Mouse (Mus musculus) CH12.LX (cell line): Measurements from ENCODE around the gene Rps5. TPM values are rescaled to one million over a fixed set of nuclear protein-coding genes. Genes with fewer than 3 reads are reported as not detected.
A peak's percentile ranks its signal among the peaks of the same experiment; 100 is the strongest.

Experiments
- DNase-seq: peaks from one replicate; pipeline ENCODE4 v3.0.0-alpha.2; 2013; ENCODE audit errors: extremely low read depth
- H3K27ac ChIP-seq: 2 replicates; pipeline ENCODE4 v1.5.1; 2012; ENCODE audit warnings: low read depth, mild to moderate bottlenecking, control low read depth, moderate library complexity; ENCODE audit not compliant: insufficient read depth
- H3K27me3 ChIP-seq: replicated peaks from 2 replicates; pipeline ENCODE3; 2012; ENCODE audit warnings: inconsistent platforms
- H3K36me3 ChIP-seq, 2 experiments: replicated peaks in 1 of 2; 2 replicates each; pipeline versions ENCODE3 to v1.6.1; 2012; ENCODE audit warnings: inconsistent platforms in 1 of 2, low read length in 1 of 2, mild to moderate bottlenecking in 1 of 2, mixed read lengths in 1 of 2, moderate library complexity in 1 of 2; ENCODE audit not compliant: control insufficient read depth in 1 of 2, insufficient read depth in 1 of 2
- H3K4me1 ChIP-seq, 2 experiments: 2 replicates each; pipeline ENCODE4 v1.6.1; 2012; ENCODE audit warnings: inconsistent platforms in 1 of 2, moderate library complexity in 1 of 2; ENCODE audit not compliant: insufficient read depth in 2 of 2, control insufficient read depth in 1 of 2
- H3K4me2 ChIP-seq: 2 replicates; pipeline ENCODE4 v1.6.1; 2012; ENCODE audit warnings: low read depth, mild to moderate bottlenecking, control low read depth; ENCODE audit not compliant: poor library complexity, insufficient read depth, severe bottlenecking
- H3K4me3 ChIP-seq, 3 experiments: fragments of 150-350 bp in 1 of 3; sonication (generic) in 1 of 3; replicated peaks in 1 of 3; 2 replicates each; pipeline versions ENCODE3 to v1.5.1; 2011 to 2012; ENCODE audit warnings: low read depth in 2 of 3, low read length in 2 of 3, mild to moderate bottlenecking in 2 of 3, moderate library complexity in 2 of 3, control low read depth in 1 of 3, improper control_type of control experiment in 1 of 3, inconsistent platforms in 1 of 3, mixed read lengths in 1 of 3; ENCODE audit not compliant: poor library complexity in 1 of 3
- H3K79me2 ChIP-seq: replicated peaks from 2 replicates; pipeline ENCODE4 v1.6.1; 2012; ENCODE audit warnings: mild to moderate bottlenecking, moderate library complexity; ENCODE audit not compliant: control insufficient read depth, poor library complexity, insufficient read depth, severe bottlenecking; ENCODE audit errors: extremely low read depth
- H3K9ac ChIP-seq: 2 replicates; pipeline ENCODE4 v1.6.1; 2012; ENCODE audit warnings: low read depth, mild to moderate bottlenecking, control low read depth, moderate library complexity; ENCODE audit not compliant: insufficient read depth
- H3K9me3 ChIP-seq: replicated peaks from 2 replicates; pipeline ENCODE3; 2012; ENCODE audit warnings: low read length, inconsistent platforms, mixed read lengths
- BHLHE40 ChIP-seq: IDR thresholded peaks from 2 replicates; pipeline ENCODE4 v1.6.1; 2011; ENCODE audit warnings: mild to moderate bottlenecking, low read depth, low read length, improper control_type of control experiment
- CHD1 ChIP-seq: IDR thresholded peaks from 2 replicates; pipeline ENCODE4 v1.6.1; 2012; ENCODE audit warnings: low read depth, low read length, improper control_type of control experiment, inconsistent platforms
- CHD2 ChIP-seq: IDR thresholded peaks from 2 replicates; pipeline ENCODE4 v1.6.1; 2011; ENCODE audit warnings: low read length, improper control_type of control experiment
- CTCF ChIP-seq, 2 experiments: IDR thresholded peaks in 1 of 2; conservative IDR thresholded peaks in 1 of 2; 2 replicates each; pipeline ENCODE4 v1.5.1; 2011 to 2012; ENCODE audit warnings: low read depth in 2 of 2, low read length in 2 of 2, improper control_type of control experiment in 1 of 2, inconsistent platforms in 1 of 2, mild to moderate bottlenecking in 1 of 2, moderate library complexity in 1 of 2
- E2F4 ChIP-seq: IDR thresholded peaks from 2 replicates; pipeline ENCODE4 v1.6.1; 2011; ENCODE audit warnings: low read depth, low read length, improper control_type of control experiment; ENCODE audit not compliant: insufficient replicate concordance
- ELF1 ChIP-seq: IDR thresholded peaks from 2 replicates; pipeline ENCODE4 v1.6.1; 2014; ENCODE audit warnings: low read depth, mild to moderate bottlenecking, inconsistent platforms, low read length, improper control_type of control experiment
- EP300 ChIP-seq: IDR thresholded peaks from 2 replicates; pipeline ENCODE4 v1.6.1; 2011; ENCODE audit warnings: low read length, improper control_type of control experiment
- ETS1 ChIP-seq: conservative IDR thresholded peaks from 2 replicates; pipeline ENCODE4 v1.6.1; 2012; ENCODE audit warnings: low read depth, mild to moderate bottlenecking, inconsistent platforms, low read length, improper control_type of control experiment, moderate library complexity
- GABPA ChIP-seq: IDR thresholded peaks from 2 replicates; pipeline ENCODE4 v1.6.1; 2012; ENCODE audit warnings: low read depth, low read length, improper control_type of control experiment, inconsistent platforms; ENCODE audit not compliant: insufficient replicate concordance
- HCFC1 ChIP-seq: IDR thresholded peaks from 2 replicates; pipeline ENCODE4 v1.6.1; 2012; ENCODE audit warnings: low read depth, mild to moderate bottlenecking, inconsistent platforms, low read length, improper control_type of control experiment
- IRF4 ChIP-seq: IDR thresholded peaks from 2 replicates; pipeline ENCODE4 v1.6.1; 2014; ENCODE audit warnings: low read depth, mild to moderate bottlenecking, inconsistent platforms, low read length, improper control_type of control experiment
- JUN ChIP-seq: IDR thresholded peaks from 2 replicates; pipeline ENCODE4 v1.6.1; 2011; ENCODE audit warnings: low read depth, mild to moderate bottlenecking, low read length, improper control_type of control experiment, moderate library complexity; ENCODE audit not compliant: insufficient read depth
- JUND ChIP-seq: conservative IDR thresholded peaks from 2 replicates; pipeline ENCODE4 v1.6.1; 2011; ENCODE audit warnings: low read depth, low read length, improper control_type of control experiment
- KAT2A ChIP-seq: IDR thresholded peaks from 2 replicates; pipeline ENCODE4 v1.6.1; 2012; ENCODE audit warnings: low read length, improper control_type of control experiment, inconsistent platforms; ENCODE audit not compliant: insufficient replicate concordance
- MAFK ChIP-seq: IDR thresholded peaks from 2 replicates; pipeline ENCODE4 v1.6.1; 2011; ENCODE audit warnings: low read length, improper control_type of control experiment; ENCODE audit not compliant: insufficient replicate concordance
- MAX ChIP-seq: IDR thresholded peaks from 2 replicates; pipeline ENCODE4 v1.6.1; 2011; ENCODE audit warnings: low read length, improper control_type of control experiment
- MAZ ChIP-seq: IDR thresholded peaks from 2 replicates; pipeline ENCODE4 v1.6.1; 2012; ENCODE audit warnings: low read depth, mild to moderate bottlenecking, inconsistent platforms, low read length, improper control_type of control experiment, moderate library complexity
- MEF2A ChIP-seq: IDR thresholded peaks from 2 replicates; pipeline ENCODE4 v1.6.1; 2014; ENCODE audit warnings: low read depth, mild to moderate bottlenecking, inconsistent platforms, low read length, improper control_type of control experiment, borderline replicate concordance
- MXI1 ChIP-seq: IDR thresholded peaks from 2 replicates; pipeline ENCODE4 v1.6.1; 2011; ENCODE audit warnings: mild to moderate bottlenecking, low read depth, low read length, improper control_type of control experiment
- MYC ChIP-seq: IDR thresholded peaks from 2 replicates; pipeline ENCODE4 v1.6.1; 2011; ENCODE audit warnings: low read depth, mild to moderate bottlenecking, improper control_type of control experiment, low read length
- NELFE ChIP-seq: IDR thresholded peaks from 2 replicates; pipeline ENCODE4 v1.6.1; 2011; ENCODE audit warnings: low read depth, low read length, improper control_type of control experiment
- NRF1 ChIP-seq: IDR thresholded peaks from 2 replicates; pipeline ENCODE4 v1.6.1; 2014; ENCODE audit warnings: low read depth, mild to moderate bottlenecking, inconsistent platforms, low read length, improper control_type of control experiment, moderate library complexity
- PAX5 ChIP-seq: IDR thresholded peaks from 2 replicates; pipeline ENCODE4 v1.6.1; 2012; ENCODE audit warnings: low read length, inconsistent platforms, mixed read lengths
- POLR2A ChIP-seq: IDR thresholded peaks from 2 replicates; pipeline ENCODE4 v1.6.1; 2011; ENCODE audit warnings: low read depth, mild to moderate bottlenecking, improper control_type of control experiment, low read length
- POLR2AphosphoS2 ChIP-seq: IDR thresholded peaks from 2 replicates; pipeline ENCODE4 v1.6.1; 2011; ENCODE audit warnings: low read depth, low read length, improper control_type of control experiment
- RAD21 ChIP-seq: IDR thresholded peaks from 2 replicates; pipeline ENCODE4 v1.6.1; 2011; ENCODE audit warnings: low read depth, mild to moderate bottlenecking, low read length, improper control_type of control experiment, moderate library complexity
- RCOR1 ChIP-seq: conservative IDR thresholded peaks from 2 replicates; pipeline ENCODE4 v1.6.1; 2012; ENCODE audit warnings: low read depth, mild to moderate bottlenecking, inconsistent platforms, low read length, improper control_type of control experiment
- SIN3A ChIP-seq: IDR thresholded peaks from 2 replicates; pipeline ENCODE4 v1.6.1; 2012; ENCODE audit warnings: low read length, improper control_type of control experiment, inconsistent platforms
- SMC3 ChIP-seq: IDR thresholded peaks from 2 replicates; pipeline ENCODE4 v1.6.1; 2011; ENCODE audit warnings: low read depth, low read length, improper control_type of control experiment
- TBP ChIP-seq: conservative IDR thresholded peaks from 2 replicates; pipeline ENCODE4 v1.6.1; 2011; ENCODE audit warnings: low read depth, low read length, improper control_type of control experiment
- TCF12 ChIP-seq: IDR thresholded peaks from 2 replicates; pipeline ENCODE4 v1.6.1; 2014; ENCODE audit warnings: low read depth, mild to moderate bottlenecking, inconsistent platforms, low read length, improper control_type of control experiment
- UBTF ChIP-seq: IDR thresholded peaks from 2 replicates; pipeline ENCODE4 v1.6.1; 2012; ENCODE audit warnings: low read depth, mild to moderate bottlenecking, inconsistent platforms, low read length, improper control_type of control experiment, moderate library complexity
- USF1 ChIP-seq: IDR thresholded peaks from 2 replicates; pipeline ENCODE4 v1.6.1; 2014; ENCODE audit warnings: low read depth, mild to moderate bottlenecking, inconsistent platforms, low read length, improper control_type of control experiment
- USF2 ChIP-seq: conservative IDR thresholded peaks from 2 replicates; pipeline ENCODE4 v1.6.1; 2011; ENCODE audit warnings: low read depth, low read length, improper control_type of control experiment
- ZC3H11A ChIP-seq: IDR thresholded peaks from 2 replicates; pipeline ENCODE4 v1.6.1; 2012; ENCODE audit warnings: low read depth, mild to moderate bottlenecking, inconsistent platforms, low read length, improper control_type of control experiment
- ZKSCAN1 ChIP-seq: IDR thresholded peaks from 2 replicates; pipeline ENCODE4 v1.6.1; 2012; ENCODE audit warnings: low read depth, inconsistent platforms, low read length, improper control_type of control experiment, borderline replicate concordance
- ZMIZ1 ChIP-seq: IDR thresholded peaks from 2 replicates; pipeline ENCODE4 v1.6.1; 2012; ENCODE audit warnings: low read depth, mild to moderate bottlenecking, inconsistent platforms, low read length, improper control_type of control experiment
- ZNF384 ChIP-seq: IDR thresholded peaks from 2 replicates; pipeline ENCODE4 v1.6.1; 2012; ENCODE audit warnings: low read depth, low read length, improper control_type of control experiment, inconsistent platforms
- dilution Hi-C: fragments of 300-500 bp; cut with MboI; formaldehyde crosslinking; loops from 2 replicates; pipeline ENCODE4 v1.14.3; 2020; ENCODE audit warnings: low sequenced_read_pairs; ENCODE audit not compliant: extremely low pct_unique_long_range_greater_than_20kb, extremely low pct_ligation_motif_present
- in situ Hi-C: fragments of 300-500 bp; cut with MboI; formaldehyde crosslinking; loops from 3 replicates; pipeline ENCODE4 v1.14.3; 2019; ENCODE audit warnings: low sequenced_read_pairs, low pct_ligation_motif_present, low pct_unique_long_range_greater_than_20kb, mixed read lengths
- polyA plus RNA-seq: library from polyadenylated mRNA; unstranded; fragments of >175 nt; gene quantifications from 2 replicates; pipeline ENCODE4 v1.2.1, GENCODE M21; 2012; ENCODE audit warnings: low read depth; ENCODE audit not compliant: insufficient read length
- total RNA-seq, 2 experiments: library from RNA; depleted of rRNA; stranded (reverse); fragments of 300-350 nt in 1 of 2; fragments of >200 nt in 1 of 2; gene quantifications; 2 replicates each; pipeline ENCODE4 v1.2.3; 2012 to 2014

Rps5 gene
- total and polyA plus RNA-seq, 3 experiments, result 2,088 to 4,293 (median 4,026) TPM

GRCm38 (mm10) chr7:12897655-12898410 lies 24.3 kb upstream of the Rps5 start, which contains the start of gene Zscan22:
Gene Zscan22 (plus strand): TSS chr7:12897815.
- Histone ChIP-seq H3K36me3 (peaks cover 3 to 19% of the 10 kb centered on the region in 2 experiments), H3K4me2 (peak within 1 kb of the TSS; percentile 30), H3K79me2 (peaks cover 11% of the 10 kb centered on the region), H3K9me3 (no peaks in the 10 kb centered on the region), H3K4me3 (peak within 1 kb of the TSS; percentile 59 to 84 (median 70)), H3K27me3 (no peaks in the 10 kb centered on the region), H3K27ac (no peak within 1 kb of the TSS), H3K4me1 (peaks cover 5 to 17% of the 10 kb centered on the region in 2 experiments; a peak in 3 of 4 replicates), H3K9ac (peak within 1 kb of the TSS; percentile 16)
- DNase-seq, result peak; percentile 96
- no peak for TF ChIP-seq CHD1
- TF ChIP-seq ZNF384, result no peak
- peak; percentile 75 for TF ChIP-seq SIN3A
- no peak for TF ChIP-seq CTCF (conservative IDR thresholded peaks at IDR 0.05 in 1 of 2, IDR thresholded peaks at IDR 0.05 in 1 of 2; ENCODE audit: low read depth in 2 of 2, low read length in 2 of 2)
- peak; percentile 100 for TF ChIP-seq HCFC1
- no peak for TF ChIP-seq PAX5
- peak; percentile 94; the same call in 1 of the 2 replicates for TF ChIP-seq GABPA
- TF ChIP-seq MAFK, result no peak
- TF ChIP-seq EP300, result no peak
- peak; percentile 87 for TF ChIP-seq CHD2
- no peak for TF ChIP-seq ZC3H11A
- TF ChIP-seq NRF1, result peak; percentile 83
- peak; percentile 100 for TF ChIP-seq KAT2A
- no peak for TF ChIP-seq JUN
- no peak; the same call in 1 of the 2 replicates for TF ChIP-seq POLR2AphosphoS2
- TF ChIP-seq JUND, result no peak
- peak; percentile 70; the same call in 1 of the 2 replicates for TF ChIP-seq POLR2A
- TF ChIP-seq IRF4, result no peak
- no peak for TF ChIP-seq UBTF
- no peak for TF ChIP-seq SMC3
- peak; percentile 66 for TF ChIP-seq TCF12
- no peak for TF ChIP-seq ETS1
- no peak for TF ChIP-seq E2F4
- peak; percentile 42; the same call in 1 of the 2 replicates for TF ChIP-seq MEF2A
- TF ChIP-seq MYC, result peak; percentile 59
- peak; percentile 77 for TF ChIP-seq ELF1
- TF ChIP-seq MAX, result peak; percentile 67
- TF ChIP-seq ZKSCAN1, result no peak
- no peak for TF ChIP-seq RCOR1
- no peak for TF ChIP-seq NELFE
- TF ChIP-seq MXI1, result peak; percentile 80
- TF ChIP-seq RAD21, result no peak
- no peak for TF ChIP-seq TBP
- TF ChIP-seq USF1, result no peak
- TF ChIP-seq MAZ, result no peak
- no peak for TF ChIP-seq ZMIZ1
- no peak for TF ChIP-seq USF2
- TF ChIP-seq BHLHE40, result no peak
- in situ Hi-C loops, result no loop called here
- dilution Hi-C loops, result no loop called here
